Mouse (Mus musculus): ENCODE results near the gene Akr1a1. TPM values are rescaled to one million over a fixed set of nuclear protein-coding genes. Genes with fewer than 3 reads are reported as not detected.

The Akr1a1 gene
- polyA plus RNA-seq, 1 experiment from 2014 or later: 712 TPM

GRCm38 (mm10) chr4:116626658-116627358, 24.7 kb downstream of the Akr1a1 start:
- DNase-seq (ENCODE audit: low spot score) (peak; percentile 87), ATAC-seq (ENCODE audit: low FRiP score) (peak; percentile 80)
- Histone ChIP-seq H3K27me3 (ENCODE audit: control insufficient read depth, insufficient read depth, low read length) (no peaks in the 10 kb centered on the region), H3K9ac (peak overlapping the region; percentile 77), H3K9me3 (ENCODE audit: control insufficient read depth, low read length) (no peaks in the 10 kb centered on the region), H3K36me3 (replicated peaks; ENCODE audit: control insufficient read depth, insufficient read depth) (peaks cover 8% of the 10 kb centered on the region), H3K4me1 (replicated peaks; ENCODE audit: control insufficient read depth, insufficient read depth, low read length) (peaks cover 23% of the 10 kb centered on the region), H3K4me3 (replicated peaks; ENCODE audit: low read length) (peak overlapping the region; percentile 86), H3K27ac (peak overlapping the region; percentile 92), H3K4me2 (replicated peaks) (peak overlapping the region; percentile 85)
- under 1% methylated on average over 52 of the region's 53 CpGs for WGBS

- no peak for ATAC-seq (ENCODE audit: low FRiP score)
- DNase-seq (ENCODE audit: low spot score): no peak
- 90% methylated on average over 4 of the region's 4 CpGs for WGBS
- Histone ChIP-seq H3K9me3 (ENCODE audit: control insufficient read depth, low read length) (no peaks in the 10 kb centered on the region), H3K9ac (no peak overlapping the region), H3K4me2 (replicated peaks) (0 out of 2 replicates have a peak overlapping the region, but pooled peaks have one; percentile 85), H3K4me3 (replicated peaks; ENCODE audit: low read length) (no peak overlapping the region), H3K27ac (no peak overlapping the region), H3K4me1 (replicated peaks; ENCODE audit: control insufficient read depth, insufficient read depth, low read length) (peaks cover 23% of the 10 kb centered on the region), H3K27me3 (ENCODE audit: control insufficient read depth, insufficient read depth, low read length) (no peaks in the 10 kb centered on the region), H3K36me3 (replicated peaks; ENCODE audit: control insufficient read depth, insufficient read depth) (peaks cover 26% of the 10 kb centered on the region)
Observed at GRCm38 (mm10) chr4:116624831-116625230, 26.6 kb downstream of the Akr1a1 start.

- no peak overlapping the region for H3K4me3 ChIP-seq (replicated peaks; ENCODE audit: low read length)
- H3K27ac ChIP-seq: no peak overlapping the region
- no peak for ATAC-seq (ENCODE audit: low FRiP score)
- no peaks in the 10 kb centered on the region for H3K4me1 ChIP-seq (replicated peaks; ENCODE audit: control insufficient read depth, insufficient read depth, low read length)
- H3K9me3 ChIP-seq (ENCODE audit: control insufficient read depth, low read length): no peaks in the 10 kb centered on the region
- no peak overlapping the region for H3K9ac ChIP-seq
- WGBS: 98% methylated on average over 2 of the region's 2 CpGs
- H3K27me3 ChIP-seq (ENCODE audit: control insufficient read depth, insufficient read depth, low read length): no peaks in the 10 kb centered on the region
- H3K4me2 ChIP-seq (replicated peaks): no peak overlapping the region
- DNase-seq (ENCODE audit: low spot score): no peak
- H3K36me3 ChIP-seq (replicated peaks; ENCODE audit: control insufficient read depth, insufficient read depth): peaks cover 80% of the 10 kb centered on the region
Observed at GRCm38 (mm10) chr4:116615237-116615636, 36.2 kb downstream of the Akr1a1 start.

- 92% methylated on average over 2 of the region's 2 CpGs for WGBS
- H3K27me3 ChIP-seq (ENCODE audit: control insufficient read depth, insufficient read depth, low read length): no peaks in the 10 kb centered on the region
- H3K36me3 ChIP-seq (replicated peaks; ENCODE audit: control insufficient read depth, insufficient read depth): peaks cover 80% of the 10 kb centered on the region
- ATAC-seq (ENCODE audit: low FRiP score) (no peak), DNase-seq (ENCODE audit: low spot score) (no peak)
- no peaks in the 10 kb centered on the region for H3K9me3 ChIP-seq (ENCODE audit: control insufficient read depth, low read length)
- H3K4me2 ChIP-seq (replicated peaks): no peak overlapping the region
- no peak overlapping the region for H3K4me3 ChIP-seq (replicated peaks; ENCODE audit: low read length)
- H3K9ac ChIP-seq: no peak overlapping the region
- H3K27ac ChIP-seq: no peak overlapping the region
- no peaks in the 10 kb centered on the region for H3K4me1 ChIP-seq (replicated peaks; ENCODE audit: control insufficient read depth, insufficient read depth, low read length)
Observed at GRCm38 (mm10) chr4:116612621-116613020, 38.9 kb downstream of the Akr1a1 start.

GRCm38 (mm10) chr4:116596978-116597881, 54.2 kb downstream of the Akr1a1 start:
- H3K9me3 ChIP-seq (ENCODE audit: control insufficient read depth, low read length): no peaks in the 10 kb centered on the region
- DNase-seq (ENCODE audit: low spot score) (peak; percentile 88), ATAC-seq (ENCODE audit: low FRiP score) (peak; percentile 96)
- peak overlapping the region; percentile 80 for H3K9ac ChIP-seq
- H3K4me3 ChIP-seq (replicated peaks; ENCODE audit: low read length): peak overlapping the region; percentile 70
- WGBS: under 1% methylated on average over 50 of the region's 50 CpGs
- H3K4me1 ChIP-seq (replicated peaks; ENCODE audit: control insufficient read depth, insufficient read depth, low read length): peaks cover 16% of the 10 kb centered on the region
- peak overlapping the region; percentile 87 for H3K27ac ChIP-seq
- H3K4me2 ChIP-seq (replicated peaks): peak overlapping the region; percentile 75
- peaks cover 48% of the 10 kb centered on the region for H3K36me3 ChIP-seq (replicated peaks; ENCODE audit: control insufficient read depth, insufficient read depth)
- no peaks in the 10 kb centered on the region for H3K27me3 ChIP-seq (ENCODE audit: control insufficient read depth, insufficient read depth, low read length)

GRCm38 (mm10) chr4:116596379-116596778, 55.1 kb downstream of the Akr1a1 start, which contains the start of gene Ccdc17:
Ccdc17 (plus strand) TSS chr4:116596654.
- ATAC-seq (ENCODE audit: low FRiP score): no peak
- WGBS: 25% methylated on average over 5 of the region's 5 CpGs

GRCm38 (mm10) chr4:116595793-116596192, 55.7 kb downstream of the Akr1a1 start:
- peaks cover 48% of the 10 kb centered on the region for H3K36me3 ChIP-seq (replicated peaks; ENCODE audit: control insufficient read depth, insufficient read depth)
- H3K9ac ChIP-seq: no peak overlapping the region
- H3K27me3 ChIP-seq (ENCODE audit: control insufficient read depth, insufficient read depth, low read length): no peaks in the 10 kb centered on the region
- peaks cover 16% of the 10 kb centered on the region for H3K4me1 ChIP-seq (replicated peaks; ENCODE audit: control insufficient read depth, insufficient read depth, low read length)
- no peak overlapping the region for H3K4me2 ChIP-seq (replicated peaks)
- H3K27ac ChIP-seq: no peak overlapping the region
- ATAC-seq (ENCODE audit: low FRiP score) (no peak), DNase-seq (ENCODE audit: low spot score) (no peak)
- WGBS: 82% methylated on average over 8 of the region's 8 CpGs
- H3K4me3 ChIP-seq (replicated peaks; ENCODE audit: low read length): no peak overlapping the region
- H3K9me3 ChIP-seq (ENCODE audit: control insufficient read depth, low read length): no peaks in the 10 kb centered on the region

More at GRCm38 (mm10) chr4:116596379-116596778, 55.1 kb downstream of the Akr1a1 start, which contains the start of gene Ccdc17:
- H3K4me1 ChIP-seq (replicated peaks; ENCODE audit: control insufficient read depth, insufficient read depth, low read length): peaks cover 16% of the 10 kb centered on the region
- H3K27ac ChIP-seq: peak within 1 kb of the TSS; percentile 87
- peak within 1 kb of the TSS; percentile 75 for H3K4me2 ChIP-seq (replicated peaks)
- no peak for DNase-seq (ENCODE audit: low spot score)
- H3K27me3 ChIP-seq (ENCODE audit: control insufficient read depth, insufficient read depth, low read length): no peaks in the 10 kb centered on the region
- no peaks in the 10 kb centered on the region for H3K9me3 ChIP-seq (ENCODE audit: control insufficient read depth, low read length)
- peak within 1 kb of the TSS; percentile 80 for H3K9ac ChIP-seq
- peak within 1 kb of the TSS; percentile 70 for H3K4me3 ChIP-seq (replicated peaks; ENCODE audit: low read length)
- H3K36me3 ChIP-seq (replicated peaks; ENCODE audit: control insufficient read depth, insufficient read depth): peaks cover 48% of the 10 kb centered on the region

Measured in hindbrain, embryonic 14.5 days (tissue).